Mouse (Mus musculus) frontal cortex, postnatal 25 days (tissue): ENCODE results near the gene Otog.

Experiments used
- DNase-seq, 2 experiments: peaks; one replicate each; pipeline ENCODE4 v3.0.0; 2022; ENCODE audit warnings: low spot score in 2 of 2

Gene Otog

GRCm38 (mm10) chr7:46240696-46241095 lies at the start of gene Otog:
Otog (plus strand) TSS chr7:46240987.
- no peak for DNase-seq

DNA sequence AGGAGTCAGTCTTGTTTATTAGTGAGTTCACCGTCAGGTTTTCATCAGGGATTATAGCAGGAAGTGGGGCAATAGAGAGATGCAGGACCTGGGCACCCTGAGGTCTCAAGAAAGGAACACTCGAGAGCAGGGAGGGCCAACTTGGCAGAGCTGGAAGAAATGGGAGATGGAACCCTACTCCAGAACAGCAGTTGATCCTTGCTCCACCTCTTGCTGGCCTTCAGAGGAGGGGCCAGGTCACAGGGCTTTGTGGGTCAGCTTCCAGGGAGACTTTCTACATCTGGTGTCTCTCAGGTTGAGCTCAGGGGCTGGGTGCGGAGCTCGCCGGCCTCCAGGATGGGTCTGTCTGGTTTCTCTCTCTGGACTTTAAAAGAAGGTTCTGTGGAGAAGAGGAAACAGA lies 45.4 kb upstream of the Otog start:
- no peak for DNase-seq

DNA sequence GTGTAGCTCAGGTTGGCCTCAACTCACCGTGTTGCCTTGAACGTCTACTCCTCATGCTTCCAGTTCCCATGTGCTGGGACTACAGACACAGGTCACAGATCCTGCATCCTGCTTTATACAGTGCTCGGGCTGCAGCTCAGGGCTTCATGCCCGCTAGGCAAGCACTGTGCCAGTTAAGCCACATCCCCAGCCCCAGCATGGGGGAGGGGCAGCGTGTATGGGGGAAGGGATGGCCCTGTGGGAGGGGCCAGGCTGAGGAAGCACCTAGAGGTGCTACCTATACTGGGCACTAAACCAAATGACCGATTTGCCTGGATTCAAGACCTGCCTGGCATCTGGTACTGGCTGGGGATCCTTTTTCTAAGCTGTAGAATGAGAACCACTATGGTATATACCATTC lies 40.8 kb upstream of the Otog start:
- no peak for DNase-seq

- DNase-seq, result no peak
These were observed 39.1 kb upstream of the Otog start for GRCm38 (mm10) chr7:46201649-46202048.

GRCm38 (mm10) chr7:46204046-46204471 lies 36.7 kb upstream of the Otog start:
- DNase-seq, result peak; percentile 44 to 49

GRCm38 (mm10) chr7:46204775-46205174 lies 36.0 kb upstream of the Otog start:
- no peak for DNase-seq

GRCm38 (mm10) chr7:46208131-46208530 lies 32.7 kb upstream of the Otog start:
- DNase-seq, result no peak

GRCm38 (mm10) chr7:46210276-46210675 lies 30.5 kb upstream of the Otog start:
- DNase-seq, result no peak

DNA sequence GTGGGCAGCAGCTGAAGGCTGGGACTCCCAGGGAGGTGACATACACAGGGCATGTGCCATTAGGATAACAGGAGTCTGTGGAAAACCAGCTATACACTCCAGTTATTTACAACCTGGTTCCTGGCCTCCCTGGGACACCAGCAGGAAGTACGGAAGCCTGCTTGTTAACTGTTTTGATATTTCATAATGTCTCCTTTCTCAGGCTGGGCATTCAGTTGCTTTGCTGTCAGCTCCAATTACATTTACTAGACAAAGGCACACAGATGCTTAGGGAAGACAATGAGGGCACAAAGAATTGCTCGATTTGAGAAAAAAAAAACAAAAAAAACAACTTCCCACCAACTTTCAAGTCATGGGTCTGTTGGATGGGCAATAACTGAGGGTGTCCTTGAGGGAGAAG lies 24.3 kb upstream of the Otog start:
- no peak for DNase-seq

DNA sequence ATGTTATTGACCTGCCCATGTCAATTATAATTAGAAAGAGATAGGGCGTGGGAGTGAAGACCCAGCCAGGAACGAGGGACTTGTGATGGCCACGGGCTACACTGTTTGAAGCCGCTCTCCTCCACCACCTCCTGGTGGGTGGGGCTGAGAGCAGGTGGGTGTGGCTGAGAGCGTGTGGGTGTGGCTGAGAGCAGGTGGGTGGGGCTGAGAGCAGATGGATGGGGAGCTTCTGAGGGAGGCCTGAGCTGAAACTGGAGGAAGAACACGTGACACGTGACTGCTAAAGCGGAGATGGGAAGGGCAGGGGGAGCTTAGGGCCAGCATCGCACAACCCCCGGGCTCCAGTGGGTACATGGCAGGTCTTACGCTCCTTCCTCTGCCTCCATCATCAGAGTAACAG lies 22.4 kb upstream of the Otog start:
- no peak for DNase-seq

DNA sequence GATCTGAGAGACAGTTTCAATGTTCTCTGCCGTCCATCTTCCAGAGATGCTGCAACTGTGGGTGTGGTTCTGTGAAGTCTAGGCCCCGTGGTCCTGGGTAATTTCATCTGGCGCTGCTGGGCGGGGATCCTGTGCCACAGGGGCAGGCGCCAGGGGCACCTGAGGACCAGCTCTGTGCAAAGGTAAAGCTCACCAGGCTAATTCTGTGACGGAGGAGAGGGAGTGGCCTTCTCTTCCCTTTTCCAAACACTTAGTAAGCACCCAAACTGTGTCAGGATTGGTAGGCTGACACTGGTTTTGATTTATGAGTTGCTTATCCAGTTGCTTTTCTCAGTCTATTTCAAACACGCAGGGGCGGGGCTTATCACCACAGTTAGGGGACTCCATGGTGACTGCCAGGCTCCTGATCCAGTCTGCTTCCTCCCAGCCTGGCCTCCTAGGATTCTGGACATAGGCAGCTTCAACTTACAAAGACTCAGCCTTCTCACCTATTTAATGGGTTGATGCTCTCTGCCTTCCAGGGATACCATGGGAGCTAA lies 20.1 kb upstream of the Otog start:
- DNase-seq, result no peak

DNA sequence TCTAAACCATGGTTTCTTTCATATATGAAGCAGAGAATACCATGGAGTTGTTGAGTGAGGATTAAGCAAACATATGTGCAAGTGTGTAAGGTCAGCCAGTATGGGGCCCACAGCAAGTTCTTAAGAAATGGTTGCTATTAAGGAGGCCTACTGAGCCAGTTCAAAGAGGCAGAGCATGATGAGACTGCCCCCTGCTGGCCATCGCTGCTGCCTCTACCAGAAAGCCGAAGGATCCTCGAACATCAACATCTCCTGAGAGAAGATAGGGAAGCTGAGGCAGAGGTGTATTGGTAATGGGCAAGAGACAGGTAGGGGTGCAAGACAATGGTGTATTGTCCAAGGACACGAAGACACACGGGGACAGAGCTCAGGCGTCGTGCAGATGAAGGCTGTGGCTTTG lies 14.5 kb upstream of the Otog start:
- DNase-seq, result peak; percentile 50 to 57

- no peak for DNase-seq
These were observed 13.9 kb upstream of the Otog start for GRCm38 (mm10) chr7:46226936-46227335.

DNA sequence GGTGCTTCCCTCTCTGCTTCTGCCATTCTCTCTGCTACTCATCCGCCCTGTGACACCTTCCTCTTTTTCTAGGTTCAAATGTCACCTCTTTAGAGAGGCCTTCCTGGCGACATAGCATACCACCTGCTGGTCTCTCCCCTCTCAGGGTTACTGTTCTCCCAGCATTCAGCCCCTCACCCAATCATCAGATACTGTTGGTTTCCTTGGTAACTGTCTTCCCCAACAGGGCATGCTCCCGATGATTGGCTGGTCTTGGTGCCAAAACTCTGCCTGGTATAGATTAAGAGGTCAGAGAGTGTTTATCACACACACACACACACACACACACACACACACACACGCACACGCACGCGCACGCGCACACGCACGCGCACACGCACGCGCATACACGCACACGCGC lies 4.8 kb upstream of the Otog start:
- no peak for DNase-seq

DNA sequence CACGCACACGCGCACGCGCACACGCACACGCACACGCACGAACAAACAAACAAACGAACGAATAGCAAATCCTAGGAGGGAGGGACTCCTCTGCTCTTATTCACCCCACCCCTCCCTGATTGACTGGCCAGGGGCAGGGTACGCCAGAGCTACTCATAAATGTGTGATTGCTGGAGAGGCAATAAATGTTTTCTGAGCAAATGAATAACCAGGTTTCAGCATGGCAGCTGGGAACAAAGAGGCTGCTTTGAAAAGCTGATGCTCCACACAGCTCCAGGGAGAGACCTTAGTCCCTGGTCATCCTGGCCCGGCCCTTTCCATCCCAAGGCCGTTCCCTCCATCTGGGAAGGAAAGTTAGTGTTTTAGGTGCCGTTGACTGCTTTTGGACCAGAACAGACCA lies 4.4 kb upstream of the Otog start:
- no peak for DNase-seq

GRCm38 (mm10) chr7:46237192-46237591 lies 3.6 kb upstream of the Otog start:
- DNase-seq, result no peak

- DNase-seq, result no peak
These were observed 2.4 kb upstream of the Otog start, which contains the start of gene Ush1c for GRCm38 (mm10) chr7:46238346-46238745. Ush1c (minus strand) TSS chr7:46238503.

DNA sequence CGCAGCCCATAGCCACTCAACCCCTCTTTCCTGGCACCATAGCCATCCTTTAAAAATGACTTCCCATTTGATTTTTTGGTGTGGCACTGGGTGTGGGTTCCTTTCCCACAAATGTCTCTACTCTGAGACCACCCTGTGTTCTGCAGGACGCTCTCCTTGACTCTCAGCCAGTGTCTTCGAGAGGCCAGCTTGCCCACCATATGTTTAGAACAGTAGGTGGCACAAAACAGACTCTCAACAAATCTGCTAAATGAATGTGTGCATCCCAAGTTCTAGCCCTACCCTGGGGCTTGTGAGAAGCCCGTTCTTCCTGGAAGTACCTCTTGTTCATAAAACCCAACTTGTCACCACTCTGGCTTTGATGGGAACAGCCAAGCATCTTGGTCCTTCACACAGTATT lies 696 bp upstream of the Otog start:
- no peak for DNase-seq

- no peak for DNase-seq
These were observed 6.1 kb downstream of the Otog start for GRCm38 (mm10) chr7:46246876-46247275.

DNA sequence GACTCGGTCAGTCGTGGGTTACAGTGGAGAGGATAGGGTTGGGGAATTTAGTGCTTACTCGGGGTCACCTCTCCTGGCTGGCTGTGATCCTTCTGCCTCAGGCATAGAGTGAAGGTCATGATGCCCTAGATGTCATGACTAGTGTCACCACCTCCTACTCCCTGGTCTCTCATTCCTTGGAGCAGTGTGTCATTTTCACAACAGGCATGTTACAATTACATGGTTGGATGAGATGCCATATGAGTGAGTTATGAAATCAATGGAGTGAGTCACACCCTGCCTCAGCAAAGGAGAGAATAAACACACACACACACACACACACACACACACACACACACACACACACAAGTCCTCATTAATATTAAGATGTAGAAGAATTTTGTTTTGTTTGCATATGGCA lies 6.8 kb downstream of the Otog start:
- no peak for DNase-seq

- DNase-seq, result no peak
These were observed 11.1 kb downstream of the Otog start for GRCm38 (mm10) chr7:46251841-46252240.

DNA sequence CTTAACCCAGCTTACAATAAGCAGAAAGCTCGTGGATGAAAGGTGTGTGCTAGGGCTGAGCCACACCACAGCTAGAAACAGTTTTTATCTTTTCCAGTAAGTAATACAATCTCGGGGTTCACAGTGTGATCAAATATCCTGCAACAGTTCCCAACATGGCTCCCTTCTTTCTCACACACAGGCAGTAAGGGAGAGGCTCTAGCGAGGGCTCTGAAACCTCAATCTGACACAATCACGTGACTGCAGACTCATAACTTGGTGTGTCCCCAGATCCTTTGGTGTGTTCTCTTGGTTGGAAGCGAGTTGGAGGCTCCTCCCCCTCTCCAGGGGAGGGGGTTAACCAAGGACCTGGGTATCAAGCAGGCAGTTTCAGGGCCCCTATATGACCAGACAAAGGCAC lies 35.4 kb downstream of the Otog start:
- no peak for DNase-seq

DNA sequence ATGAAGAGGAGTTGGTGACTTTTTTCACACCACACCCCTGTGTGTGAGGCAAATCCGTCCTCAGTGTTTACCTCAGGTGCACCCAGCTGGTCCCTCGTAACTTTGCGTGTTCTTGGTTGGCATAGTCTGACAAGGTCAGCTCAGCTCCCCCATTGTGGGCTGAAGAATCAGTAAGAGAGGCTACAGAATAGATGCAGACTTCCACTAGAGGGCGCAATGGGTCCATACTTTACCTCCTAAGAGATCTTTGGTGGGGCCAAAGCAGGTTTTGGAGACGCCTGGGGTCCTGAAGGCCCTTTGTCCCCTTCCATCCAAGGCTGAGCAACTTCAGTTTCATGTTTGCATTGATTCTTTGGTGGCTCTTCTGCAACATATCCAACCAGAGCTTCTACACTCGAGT lies 39.2 kb downstream of the Otog start:
- DNase-seq, result peak; percentile 25 to 59

DNA sequence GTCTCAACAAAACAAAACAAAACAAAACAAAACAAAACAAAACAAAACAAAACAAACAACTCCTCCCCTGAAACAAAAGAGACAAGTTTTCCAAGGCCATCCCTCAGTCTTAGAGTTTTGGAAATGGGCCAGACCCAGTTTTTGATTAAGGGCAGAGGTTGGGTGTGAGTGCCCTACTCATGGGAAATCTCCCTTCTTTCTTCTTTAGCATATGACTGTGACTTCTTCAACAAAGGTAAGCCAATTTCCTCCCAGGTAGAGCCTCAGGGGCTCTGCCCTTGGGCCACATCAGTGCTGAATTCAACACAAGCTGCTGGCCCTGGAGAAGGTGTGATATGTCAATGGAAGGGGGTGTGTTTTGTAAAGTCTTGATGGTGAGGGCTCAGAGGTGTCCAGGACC lies 40.1 kb downstream of the Otog start:
- DNase-seq, result no peak

DNA sequence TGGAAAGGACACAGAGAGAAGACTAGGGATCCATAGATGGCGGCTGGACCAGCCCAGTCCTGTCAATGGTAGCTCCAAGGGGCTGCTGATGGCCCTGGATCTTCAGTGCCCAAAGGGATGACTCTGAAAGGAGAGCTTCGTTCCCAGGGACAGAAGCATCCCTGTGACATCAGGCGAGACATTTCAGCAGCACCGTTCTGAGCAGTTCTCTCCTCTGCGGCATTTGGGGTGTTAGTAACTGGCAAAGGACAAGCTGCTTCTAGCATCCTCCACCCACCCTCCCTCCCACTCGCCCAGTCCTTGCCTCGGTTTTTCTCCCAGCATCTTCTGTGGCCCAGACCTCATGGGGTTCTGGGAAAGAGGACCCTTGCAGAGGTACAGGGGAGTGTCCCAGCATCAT lies 41.5 kb downstream of the Otog start:
- no peak for DNase-seq
